Mouse (Mus musculus): ENCODE results near the gene Bckdhb.

DNA sequence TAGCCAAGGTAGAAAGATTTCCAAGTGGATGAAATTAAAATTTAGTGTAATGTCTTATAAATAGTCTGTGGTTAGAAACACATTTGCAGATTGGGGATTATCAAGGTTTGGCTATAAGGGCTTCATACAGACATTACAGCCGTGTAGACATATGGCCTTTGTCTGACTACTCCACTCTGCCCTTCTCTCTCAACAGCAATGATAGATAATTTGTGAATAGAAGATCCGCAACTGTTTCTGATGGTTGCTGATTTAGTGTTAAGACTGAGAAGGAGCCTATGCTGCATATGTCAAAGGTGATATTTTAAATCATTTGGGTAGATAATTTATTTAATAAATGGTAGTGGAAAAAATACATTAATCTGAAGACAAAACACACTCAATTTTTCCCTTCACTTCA lies 115.4 kb downstream of the Bckdhb start:
- TF ChIP-seq CTCF (IDR thresholded peaks at IDR 0.05; ENCODE audit: insufficient read depth, low read depth, low read length), result no peak
- TF ChIP-seq POLR2A (IDR thresholded peaks at IDR 0.05; ENCODE audit: insufficient read depth, low read depth, low read length), result no peak

All from olfactory bulb, adult 2 months (tissue).